Mouse (Mus musculus) midbrain, embryonic 10.5 days (tissue): ENCODE measurements around the gene Coro6. TPM values are rescaled to one million over a fixed set of nuclear protein-coding genes. Genes with fewer than 3 reads are reported as not detected.

Experiments
- DNase-seq: peaks from one replicate; pipeline ENCODE4 v3.0.0-alpha.2; 2017; ENCODE audit warnings: low spot score
- H3K27ac ChIP-seq: fragments of 300-500 bp; sonication (generic); replicated peaks from 2 replicates; pipeline ENCODE4 v1.5.1; 2016; ENCODE audit warnings: mild to moderate bottlenecking
- H3K27me3 ChIP-seq: fragments of 300-500 bp; sonication (generic); 2 replicates; pipeline ENCODE4 v1.6.1; 2016; ENCODE audit warnings: low read depth, mild to moderate bottlenecking; ENCODE audit not compliant: poor library complexity, severe bottlenecking
- H3K36me3 ChIP-seq: fragments of 300-500 bp; sonication (generic); 2 replicates; pipeline ENCODE4 v1.6.1; 2016; ENCODE audit warnings: mild to moderate bottlenecking, moderate library complexity
- H3K4me1 ChIP-seq: fragments of 300-500 bp; sonication (generic); 2 replicates; pipeline ENCODE4 v1.6.1; 2016
- H3K4me3 ChIP-seq: fragments of 300-500 bp; sonication (generic); 2 replicates; pipeline ENCODE4 v1.5.1; 2016; ENCODE audit warnings: mild to moderate bottlenecking, moderate library complexity
- H3K9me3 ChIP-seq: fragments of 300-500 bp; sonication (generic); replicated peaks from 2 replicates; pipeline ENCODE4 v1.6.1; 2016; ENCODE audit warnings: mild to moderate bottlenecking
- WGBS: fragments of 180-500 bp; shearing (Covaris S2); methylation state at CpG from one replicate; pipeline ENCODE4 v1.1.7; 2016; 5-methylcytosine and 5-hydroxymethylcytosine counted together
- polyA plus RNA-seq: library from polyadenylated mRNA; unstranded; fragments of >200 nt; fragmentation: Nextera tagmentation; extraction: Ambion mirVana; gene quantifications from 2 replicates; pipeline ENCODE4 v1.2.1, GENCODE M21; 2016

Gene Coro6
- polyA plus RNA-seq, 1 experiment from 2014 or later = not detected

GRCm38 (mm10) chr11:77498261-77499139, 36.3 kb downstream of the Coro6 start:
- peaks cover 77% of the 10 kb centered on the region for H3K4me1 ChIP-seq
- no peak for DNase-seq
- peaks cover 54% of the 10 kb centered on the region for H3K36me3 ChIP-seq
- H3K4me3 ChIP-seq = peak overlapping the region; percentile 36
- WGBS = 69% methylated on average over 12 of the region's 12 CpGs
- H3K9me3 ChIP-seq = no peaks in the 10 kb centered on the region
- H3K27me3 ChIP-seq = no peaks in the 10 kb centered on the region
- peak overlapping the region; percentile 81 for H3K27ac ChIP-seq

- H3K9me3 ChIP-seq = no peaks in the 10 kb centered on the region
- 92% methylated on average over 7 of the region's 7 CpGs for WGBS
- DNase-seq = no peak
- no peak overlapping the region for H3K4me3 ChIP-seq
- H3K27me3 ChIP-seq = no peaks in the 10 kb centered on the region
- H3K27ac ChIP-seq = no peak overlapping the region
- peaks cover 68% of the 10 kb centered on the region for H3K4me1 ChIP-seq
- peaks cover 62% of the 10 kb centered on the region for H3K36me3 ChIP-seq
These were observed 37.1 kb downstream of the Coro6 start for GRCm38 (mm10) chr11:77499354-77499753.

GRCm38 (mm10) chr11:77500361-77501325, 38.4 kb downstream of the Coro6 start:
- H3K4me3 ChIP-seq = 0 out of 2 replicates have a peak overlapping the region, but pooled peaks have one; percentile 3
- peaks cover 56% of the 10 kb centered on the region for H3K4me1 ChIP-seq
- 90% methylated on average over 17 of the region's 17 CpGs for WGBS
- no peaks in the 10 kb centered on the region for H3K27me3 ChIP-seq
- no peaks in the 10 kb centered on the region for H3K9me3 ChIP-seq
- DNase-seq = no peak
- 0 out of 2 replicates have a peak overlapping the region, but pooled peaks have one; percentile 23 for H3K27ac ChIP-seq
- peaks cover 75% of the 10 kb centered on the region for H3K36me3 ChIP-seq

GRCm38 (mm10) chr11:77501392-77501791, 39.2 kb downstream of the Coro6 start:
- Histone ChIP-seq H3K4me1 (peaks cover 48% of the 10 kb centered on the region), H3K36me3 (peaks cover 83% of the 10 kb centered on the region), H3K27ac (no peak overlapping the region), H3K9me3 (no peaks in the 10 kb centered on the region), H3K4me3 (no peak overlapping the region), H3K27me3 (no peaks in the 10 kb centered on the region)
- WGBS = 35% methylated on average over 5 of the region's 5 CpGs
- DNase-seq = peak; percentile 64

GRCm38 (mm10) chr11:77501971-77502370, 39.8 kb downstream of the Coro6 start:
- Histone ChIP-seq H3K4me3 (no peak overlapping the region), H3K4me1 (peaks cover 43% of the 10 kb centered on the region), H3K9me3 (no peaks in the 10 kb centered on the region), H3K27ac (no peak overlapping the region), H3K36me3 (peaks cover 86% of the 10 kb centered on the region), H3K27me3 (no peaks in the 10 kb centered on the region)
- WGBS = 96% methylated on average over 4 of the region's 4 CpGs
- DNase-seq = no peak

GRCm38 (mm10) chr11:77502481-77502880, 40.3 kb downstream of the Coro6 start:
- H3K9me3 ChIP-seq = no peaks in the 10 kb centered on the region
- no peak overlapping the region for H3K4me3 ChIP-seq
- H3K27ac ChIP-seq = no peak overlapping the region; the same call in 1 of the 2 replicates
- no peaks in the 10 kb centered on the region for H3K27me3 ChIP-seq
- no peak for DNase-seq
- peaks cover 42% of the 10 kb centered on the region for H3K4me1 ChIP-seq
- WGBS = 85% methylated on average over 6 of the region's 6 CpGs
- peaks cover 89% of the 10 kb centered on the region for H3K36me3 ChIP-seq

GRCm38 (mm10) chr11:77503511-77503910, 41.3 kb downstream of the Coro6 start:
- H3K36me3 ChIP-seq = peaks cover 99% of the 10 kb centered on the region
- WGBS = 70% methylated on average over 3 of the region's 3 CpGs
- H3K27ac ChIP-seq = no peak overlapping the region
- H3K4me1 ChIP-seq = peaks cover 42% of the 10 kb centered on the region
- H3K27me3 ChIP-seq = peaks cover 3% of the 10 kb centered on the region
- no peak overlapping the region for H3K4me3 ChIP-seq
- H3K9me3 ChIP-seq = no peaks in the 10 kb centered on the region
- no peak for DNase-seq

GRCm38 (mm10) chr11:77504377-77504776, 42.2 kb downstream of the Coro6 start:
- WGBS = 96% methylated on average over 19 of the region's 19 CpGs
- no peak overlapping the region for H3K4me3 ChIP-seq
- no peak overlapping the region for H3K27ac ChIP-seq
- H3K27me3 ChIP-seq = peaks cover 11% of the 10 kb centered on the region
- H3K4me1 ChIP-seq = peaks cover 40% of the 10 kb centered on the region
- DNase-seq = no peak
- peaks cover 100% of the 10 kb centered on the region for H3K36me3 ChIP-seq
- no peaks in the 10 kb centered on the region for H3K9me3 ChIP-seq

- no peak overlapping the region for H3K27ac ChIP-seq
- WGBS = 91% methylated on average over 22 of the region's 22 CpGs
- no peak for DNase-seq
- peaks cover 99% of the 10 kb centered on the region for H3K36me3 ChIP-seq
- no peaks in the 10 kb centered on the region for H3K9me3 ChIP-seq
- H3K27me3 ChIP-seq = peaks cover 21% of the 10 kb centered on the region
- H3K4me1 ChIP-seq = peaks cover 29% of the 10 kb centered on the region
- 0 out of 2 replicates have a peak overlapping the region, but pooled peaks have one; percentile 2 for H3K4me3 ChIP-seq
These were observed 43.2 kb downstream of the Coro6 start for GRCm38 (mm10) chr11:77505291-77505980.

- H3K4me1 ChIP-seq = peaks cover 21% of the 10 kb centered on the region
- WGBS = 85% methylated on average over 14 of the region's 14 CpGs
- H3K4me3 ChIP-seq = no peak overlapping the region
- DNase-seq = no peak
- H3K27me3 ChIP-seq = peaks cover 22% of the 10 kb centered on the region
- H3K9me3 ChIP-seq = no peaks in the 10 kb centered on the region
- no peak overlapping the region for H3K27ac ChIP-seq
- peaks cover 91% of the 10 kb centered on the region for H3K36me3 ChIP-seq
These were observed 44.1 kb downstream of the Coro6 start for GRCm38 (mm10) chr11:77506273-77506672.

GRCm38 (mm10) chr11:77506941-77507340, 44.7 kb downstream of the Coro6 start:
- H3K27me3 ChIP-seq = peaks cover 22% of the 10 kb centered on the region
- no peaks in the 10 kb centered on the region for H3K9me3 ChIP-seq
- peaks cover 84% of the 10 kb centered on the region for H3K36me3 ChIP-seq
- DNase-seq = no peak
- peaks cover 21% of the 10 kb centered on the region for H3K4me1 ChIP-seq
- H3K27ac ChIP-seq = no peak overlapping the region
- 82% methylated on average over 6 of the region's 6 CpGs for WGBS
- no peak overlapping the region for H3K4me3 ChIP-seq

GRCm38 (mm10) chr11:77507426-77507825, 45.2 kb downstream of the Coro6 start:
- 77% methylated on average over 4 of the region's 4 CpGs for WGBS
- H3K27me3 ChIP-seq = peaks cover 22% of the 10 kb centered on the region
- no peaks in the 10 kb centered on the region for H3K9me3 ChIP-seq
- H3K4me3 ChIP-seq = peak overlapping the region; percentile 53; the same call in 1 of the 2 replicates
- H3K27ac ChIP-seq = no peak overlapping the region
- DNase-seq = no peak
- H3K36me3 ChIP-seq = peaks cover 79% of the 10 kb centered on the region
- peaks cover 25% of the 10 kb centered on the region for H3K4me1 ChIP-seq
